Mouse (Mus musculus) heart, postnatal 10 days (tissue): ENCODE data around the gene Ldhd. TPM values are rescaled to one million over a fixed set of nuclear protein-coding genes. Genes with fewer than 3 reads are reported as not detected.

Source experiments
- DNase-seq, 2 experiments: peaks; one replicate each; pipeline ENCODE4 v3.0.0; 2021
- intact Hi-C: fragments of 180-260 bp; cut with DNase I; formaldehyde crosslinking; loops from one replicate; pipeline ENCODE4 v1.15.1; 2025
- total RNA-seq, 2 experiments: library from RNA; stranded (reverse); gene quantifications; 2 replicates each; pipeline ENCODE4 v1.2.3; 2021

Gene Ldhd
- total RNA-seq, 2 experiments from 2014 or later = 6.0 to 6.2 TPM

DNA sequence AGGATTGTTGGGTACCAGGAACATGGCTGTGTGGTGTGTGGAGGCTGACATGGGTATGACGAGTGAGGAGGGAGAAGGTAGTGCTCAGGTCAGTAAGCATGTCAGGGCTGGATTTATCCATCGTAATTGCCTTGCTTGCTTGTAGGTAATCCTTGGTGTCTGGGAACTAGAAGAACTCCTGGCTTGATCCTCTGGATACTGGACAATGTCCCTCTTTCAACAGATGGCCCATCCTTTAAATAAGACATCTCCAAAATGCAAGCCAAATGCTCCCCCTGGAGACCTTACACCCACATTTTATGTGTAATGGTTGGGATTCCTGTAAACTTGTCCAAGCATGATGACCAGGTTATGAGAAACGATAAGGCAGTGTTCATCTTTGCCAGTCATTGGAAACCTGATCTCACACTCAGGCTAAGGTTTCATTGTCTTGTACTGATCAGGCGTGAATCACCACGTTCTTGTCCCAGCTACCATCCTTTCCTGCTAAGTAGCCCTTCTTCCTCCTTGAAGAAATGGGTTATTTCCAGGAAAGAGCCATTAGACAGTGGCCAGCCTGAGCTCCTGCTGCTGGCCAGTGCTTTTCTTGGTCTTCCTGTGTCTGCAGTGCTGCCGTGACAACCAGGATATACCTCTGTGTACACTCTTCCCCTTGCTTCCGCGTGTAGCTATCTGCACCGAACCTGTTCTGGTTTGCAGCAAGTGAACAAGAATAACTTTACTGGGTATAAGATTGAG lies 30.3 kb downstream of the Ldhd start:
- intact Hi-C loops = loop anchor here (5.0 kb wide), 1 partner anchor 43 kb away; no protein-coding TSS in a partner anchor
- no peak for DNase-seq

GRCm38 (mm10) chr8:111597310-111597709 lies 32.9 kb downstream of the Ldhd start:
- intact Hi-C loops = loop anchor here (5.0 kb wide), 1 partner anchor 40 kb away; no protein-coding TSS in a partner anchor

GRCm38 (mm10) chr8:111596485-111596821 lies 33.7 kb downstream of the Ldhd start:
- intact Hi-C loops = loop anchor here (5.0 kb wide), 1 partner anchor 39 kb away; no protein-coding TSS in a partner anchor
- no peak for DNase-seq

More at GRCm38 (mm10) chr8:111597310-111597709, 32.9 kb downstream of the Ldhd start:
- peak; percentile 56 to 65 for DNase-seq

- intact Hi-C loops = loop anchor here (5.0 kb wide), 1 partner anchor 39 kb away; no protein-coding TSS in a partner anchor
Measured at GRCm38 (mm10) chr8:111595712-111596484, 34.3 kb downstream of the Ldhd start.

GRCm38 (mm10) chr8:111594951-111595350 lies 35.2 kb downstream of the Ldhd start:
- no peak for DNase-seq
- intact Hi-C loops = loop anchor here (5.0 kb wide), 1 partner anchor 38 kb away; no protein-coding TSS in a partner anchor

More at GRCm38 (mm10) chr8:111595712-111596484, 34.3 kb downstream of the Ldhd start:
- peak; percentile 54 to 59 for DNase-seq

GRCm38 (mm10) chr8:111594044-111594840 lies 35.9 kb downstream of the Ldhd start:
- intact Hi-C loops = no loop called here
- no peak for DNase-seq

DNA sequence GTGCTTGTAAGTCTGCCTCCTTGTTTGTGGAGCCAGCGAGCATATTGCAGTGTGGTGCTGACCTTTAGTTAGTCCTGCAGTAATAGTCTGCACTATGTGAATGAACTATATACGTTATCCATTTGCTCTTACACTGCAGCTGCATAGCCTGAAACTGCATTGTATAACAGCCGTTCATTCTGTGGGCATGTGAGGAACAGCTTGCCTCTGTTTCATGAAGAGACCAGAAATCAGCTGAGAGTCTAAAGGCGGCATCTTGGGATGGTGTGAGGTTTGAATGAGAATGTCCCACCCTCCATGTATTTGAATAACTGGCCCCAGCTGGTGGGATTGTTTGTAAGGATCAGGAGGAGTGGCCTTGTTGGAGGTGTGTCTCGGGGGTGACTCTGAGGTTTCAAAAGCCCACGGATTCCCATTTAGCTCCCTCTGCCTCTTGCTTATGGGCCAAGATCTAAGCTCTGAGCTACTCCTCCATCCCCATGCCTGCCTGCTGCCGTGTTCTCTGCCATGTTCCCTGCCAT lies 37.7 kb downstream of the Ldhd start:
- intact Hi-C loops = no loop called here
- no peak for DNase-seq

- DNase-seq = no peak
- intact Hi-C loops = no loop called here
Measured at GRCm38 (mm10) chr8:111591176-111591575, 39.0 kb downstream of the Ldhd start.

DNA sequence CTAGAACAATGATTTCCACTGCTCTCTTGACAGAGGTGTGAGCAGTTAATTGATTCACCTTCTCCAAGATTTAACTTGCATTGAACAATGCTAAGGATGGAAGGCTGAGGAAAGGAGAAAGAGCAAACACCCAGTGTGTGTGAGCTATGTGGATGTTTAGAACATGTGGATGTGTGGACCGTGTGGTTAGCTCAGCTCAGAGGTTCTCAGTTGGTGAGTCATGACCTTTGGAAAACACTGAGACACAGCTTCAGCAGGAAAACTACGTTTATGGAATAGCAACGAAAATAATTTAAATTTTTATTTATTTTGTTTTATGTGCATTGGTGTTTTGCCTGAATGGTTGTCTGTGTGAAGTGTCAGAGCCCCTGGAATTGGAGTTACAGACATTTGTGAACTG lies 40.0 kb downstream of the Ldhd start:
- DNase-seq = no peak
- intact Hi-C loops = no loop called here

DNA sequence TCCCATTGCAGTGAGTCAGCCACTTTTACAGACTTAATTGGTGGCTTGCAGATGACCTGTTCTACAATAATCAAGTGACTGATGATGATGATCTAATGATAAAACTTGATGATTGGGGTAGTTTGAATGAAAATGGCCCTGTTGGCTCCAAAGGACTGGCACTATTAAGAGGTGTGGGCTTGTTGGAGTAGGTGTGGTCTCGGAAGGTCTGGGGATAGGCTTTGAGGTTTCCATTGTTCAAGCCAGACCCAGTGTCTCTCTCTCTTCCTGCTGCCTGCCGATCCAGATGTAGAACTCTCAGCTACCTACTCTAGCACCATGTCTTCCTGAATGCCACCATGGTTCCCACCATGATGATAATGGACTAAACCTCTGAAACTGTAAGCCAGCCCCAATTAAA lies 41.8 kb downstream of the Ldhd start:
- no peak for DNase-seq
- intact Hi-C loops = no loop called here

DNA sequence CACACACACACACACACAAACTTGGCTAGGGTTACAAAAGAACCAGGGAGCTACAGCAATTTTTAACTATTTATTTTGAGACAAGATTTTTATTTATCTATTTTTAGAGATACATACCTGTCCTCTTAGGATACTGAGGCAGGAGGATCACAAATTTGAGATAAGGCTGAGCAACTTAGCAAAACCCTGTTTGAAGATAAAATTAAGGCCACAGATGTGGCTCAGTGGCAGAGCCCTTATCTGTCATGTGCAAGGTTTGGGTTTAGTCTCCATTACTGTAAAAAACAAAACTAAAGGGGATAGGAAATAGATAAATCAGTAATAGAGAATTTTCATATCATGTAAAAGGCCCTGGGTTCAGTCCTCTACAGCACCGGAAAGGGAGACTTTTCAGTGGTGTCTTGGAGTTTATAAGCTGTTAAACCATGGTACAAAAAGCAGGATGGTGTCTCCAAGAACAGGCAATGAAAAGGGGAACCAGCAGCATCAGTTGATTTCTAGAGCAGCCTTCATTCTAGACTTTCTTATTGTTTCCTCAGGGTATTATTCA lies 42.6 kb downstream of the Ldhd start:
- no peak for DNase-seq
- intact Hi-C loops = no loop called here

- DNase-seq = no peak
- intact Hi-C loops = no loop called here
Measured at GRCm38 (mm10) chr8:111584946-111585345, 45.2 kb downstream of the Ldhd start.

GRCm38 (mm10) chr8:111582386-111582785 lies 47.8 kb downstream of the Ldhd start:
- intact Hi-C loops = no loop called here

GRCm38 (mm10) chr8:111580306-111580705 lies 49.9 kb downstream of the Ldhd start:
- DNase-seq = peak; percentile 51 to 52
- intact Hi-C loops = no loop called here

More at GRCm38 (mm10) chr8:111582386-111582785, 47.8 kb downstream of the Ldhd start:
- DNase-seq = no peak

DNA sequence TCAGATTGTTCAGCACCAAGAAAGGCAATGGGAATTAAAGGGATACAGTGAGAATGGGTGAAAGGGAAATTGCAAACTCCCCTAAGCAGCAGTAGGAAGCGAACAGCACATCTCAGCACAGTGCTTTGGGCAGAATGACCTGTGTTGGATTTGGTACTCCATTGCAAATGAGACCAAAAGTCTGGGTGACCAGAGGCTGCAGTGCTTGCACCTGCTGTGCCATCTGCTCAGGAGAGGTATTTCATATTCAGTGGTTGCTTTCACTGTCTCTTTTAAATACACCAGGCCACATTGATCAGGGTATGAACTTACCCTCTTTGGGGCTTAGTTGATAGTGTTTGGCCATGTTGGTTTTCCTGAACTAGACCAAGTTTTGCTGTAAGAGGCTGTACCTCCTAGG lies 50.9 kb downstream of the Ldhd start:
- intact Hi-C loops = no loop called here
- no peak for DNase-seq

DNA sequence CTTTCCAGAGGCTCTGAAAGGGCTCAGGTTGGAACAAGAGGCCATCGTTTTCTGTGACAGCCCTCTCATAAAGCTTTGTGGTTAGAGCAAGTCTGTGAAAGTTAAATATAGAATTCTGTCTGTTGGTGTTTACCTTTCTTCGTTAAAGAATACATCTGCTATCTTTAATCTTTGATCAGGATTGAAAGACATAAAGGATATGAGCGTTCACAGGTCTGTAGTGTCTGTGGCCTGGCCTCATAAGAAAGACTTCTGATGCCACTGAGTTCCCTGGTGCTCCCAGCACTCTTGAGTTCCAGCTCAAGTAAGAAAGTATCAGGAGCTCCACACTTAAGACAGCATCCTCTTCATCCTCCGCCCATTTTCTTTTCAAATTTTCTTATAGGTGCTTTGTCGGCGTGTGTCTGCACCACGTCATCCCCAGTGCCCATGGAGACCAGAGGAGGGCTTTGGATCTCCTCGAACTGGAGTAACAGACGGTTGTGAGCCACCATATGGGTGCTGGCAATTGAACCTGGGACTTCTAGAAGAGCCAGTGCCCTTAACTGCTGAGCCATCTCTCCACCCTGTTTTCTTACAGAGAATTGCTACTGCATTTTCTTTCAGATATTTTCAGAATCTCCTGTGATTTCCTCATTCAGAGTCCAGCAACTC lies 52.2 kb downstream of the Ldhd start:
- DNase-seq = no peak
- intact Hi-C loops = no loop called here

- intact Hi-C loops = no loop called here
- no peak for DNase-seq
Measured at GRCm38 (mm10) chr8:111576501-111576900, 53.7 kb downstream of the Ldhd start.

DNA sequence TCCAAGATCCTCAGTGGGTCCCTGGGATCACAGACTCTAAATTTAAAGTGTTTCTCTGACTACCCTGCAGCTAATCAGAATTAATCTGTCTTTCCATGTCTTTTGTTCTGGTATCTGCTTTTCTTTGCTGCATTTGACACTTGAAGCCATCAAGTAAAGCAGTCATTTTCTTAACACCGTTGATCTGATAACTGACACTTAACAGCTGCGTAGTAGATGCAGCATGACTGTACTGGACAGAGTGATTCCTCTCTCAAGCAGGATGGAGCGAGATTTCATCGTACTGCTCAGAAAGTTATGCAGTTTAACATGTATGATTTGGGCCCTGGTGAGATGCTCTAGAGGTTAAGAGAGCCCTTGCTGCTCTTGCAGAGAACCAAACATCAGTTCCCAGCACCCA lies 54.7 kb downstream of the Ldhd start:
- no peak for DNase-seq
- intact Hi-C loops = no loop called here

- intact Hi-C loops = no loop called here
- no peak for DNase-seq
Measured at GRCm38 (mm10) chr8:111574016-111574415, 56.2 kb downstream of the Ldhd start.
